Mouse (Mus musculus): Measurements from ENCODE around the gene Psmb5. TPM values are rescaled to one million over a fixed set of nuclear protein-coding genes. Genes with fewer than 3 reads are reported as not detected.

The Psmb5 gene
- polyA plus RNA-seq, 1 experiment: 87.4 TPM

DNA sequence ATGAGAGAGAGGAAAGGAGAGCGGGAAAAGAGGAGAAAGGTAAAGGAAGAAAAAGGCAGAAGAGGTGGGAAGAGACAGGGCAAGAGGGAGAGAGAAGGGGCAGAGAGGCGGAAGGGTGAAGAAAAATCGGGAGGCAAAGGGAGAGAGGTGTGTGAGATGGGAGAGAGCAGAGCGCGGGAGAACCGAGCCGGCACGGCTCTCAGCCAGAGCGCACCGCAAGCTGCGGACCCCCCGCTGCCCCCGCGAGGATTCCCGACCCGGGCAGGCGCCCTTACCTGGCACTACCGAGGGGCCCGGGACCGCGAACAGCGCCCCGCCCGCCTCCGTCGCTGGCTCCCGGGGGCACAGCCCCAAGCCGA, 23.1 kb upstream of the Psmb5 start, which contains the start of gene Gm17606:
Gm17606 (plus strand) TSS at position 7 of the 359 bp plus-strand sequence.
- Histone ChIP-seq H3K36me3 (ENCODE audit: control insufficient read depth, insufficient read depth, low read length) (no peaks in the 10 kb centered on the region; the same call in 1 of the 2 replicates), H3K27ac (ENCODE audit: control insufficient read depth, insufficient read depth, low read depth, low read length) (0 out of 2 replicates have a peak within 1 kb of the TSS, but pooled peaks have one; percentile 12), H3K4me3 (ENCODE audit: control insufficient read depth, low read depth, low read length) (peak within 1 kb of the TSS; percentile 68), H3K4me1 (ENCODE audit: control insufficient read depth, insufficient read depth, low read length) (peaks cover 16% of the 10 kb centered on the region), H3K27me3 (ENCODE audit: control insufficient read depth, insufficient read depth, low read length) (no peaks in the 10 kb centered on the region)
- no peak for TF ChIP-seq CTCF (IDR thresholded peaks at IDR 0.05; ENCODE audit: control insufficient read depth, insufficient read depth, insufficient replicate concordance, low read depth, low read length)
- TF ChIP-seq POLR2A (IDR thresholded peaks at IDR 0.05; ENCODE audit: control insufficient read depth, low read depth, low read length): no peak

DNA sequence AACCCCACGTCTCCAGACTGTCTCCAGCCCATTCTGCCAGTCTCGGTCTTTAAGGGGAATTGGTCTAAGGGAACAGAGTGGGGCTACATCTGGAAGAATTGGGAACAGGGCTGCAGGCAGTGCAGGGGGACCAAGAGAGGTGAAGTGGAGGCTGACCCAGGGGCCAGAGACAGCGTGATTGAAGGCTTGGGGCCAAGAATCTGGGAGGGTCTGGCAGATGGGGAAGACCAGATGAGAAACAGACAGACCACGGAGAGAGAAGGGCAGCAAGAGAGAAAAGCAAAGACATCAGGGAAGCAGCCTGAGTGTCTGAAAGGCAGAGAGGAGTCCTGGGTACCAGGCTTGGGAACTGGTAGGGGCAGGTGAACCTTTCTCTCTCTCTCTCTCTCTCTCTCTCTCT, 22.3 kb upstream of the Psmb5 start:
- no peak overlapping the region for H3K4me3 ChIP-seq (ENCODE audit: control insufficient read depth, low read depth, low read length)
- peaks cover 16% of the 10 kb centered on the region for H3K4me1 ChIP-seq (ENCODE audit: control insufficient read depth, insufficient read depth, low read length)
- TF ChIP-seq CTCF (IDR thresholded peaks at IDR 0.05; ENCODE audit: control insufficient read depth, insufficient read depth, insufficient replicate concordance, low read depth, low read length): no peak
- TF ChIP-seq POLR2A (IDR thresholded peaks at IDR 0.05; ENCODE audit: control insufficient read depth, low read depth, low read length): no peak
- H3K27ac ChIP-seq (ENCODE audit: control insufficient read depth, insufficient read depth, low read depth, low read length): no peak overlapping the region
- H3K36me3 ChIP-seq (ENCODE audit: control insufficient read depth, insufficient read depth, low read length): no peaks in the 10 kb centered on the region
- H3K27me3 ChIP-seq (ENCODE audit: control insufficient read depth, insufficient read depth, low read length): no peaks in the 10 kb centered on the region

GRCm38 (mm10) chr14:54638210-54638609, 20.4 kb upstream of the Psmb5 start:
- Histone ChIP-seq H3K4me3 (ENCODE audit: control insufficient read depth, low read depth, low read length) (no peak overlapping the region), H3K27me3 (ENCODE audit: control insufficient read depth, insufficient read depth, low read length) (no peaks in the 10 kb centered on the region), H3K4me1 (ENCODE audit: control insufficient read depth, insufficient read depth, low read length) (peaks cover 16% of the 10 kb centered on the region), H3K27ac (ENCODE audit: control insufficient read depth, insufficient read depth, low read depth, low read length) (no peak overlapping the region), H3K36me3 (ENCODE audit: control insufficient read depth, insufficient read depth, low read length) (no peaks in the 10 kb centered on the region)
- TF ChIP-seq POLR2A (IDR thresholded peaks at IDR 0.05; ENCODE audit: control insufficient read depth, low read depth, low read length) (no peak), CTCF (IDR thresholded peaks at IDR 0.05; ENCODE audit: control insufficient read depth, insufficient read depth, insufficient replicate concordance, low read depth, low read length) (no peak)

DNA sequence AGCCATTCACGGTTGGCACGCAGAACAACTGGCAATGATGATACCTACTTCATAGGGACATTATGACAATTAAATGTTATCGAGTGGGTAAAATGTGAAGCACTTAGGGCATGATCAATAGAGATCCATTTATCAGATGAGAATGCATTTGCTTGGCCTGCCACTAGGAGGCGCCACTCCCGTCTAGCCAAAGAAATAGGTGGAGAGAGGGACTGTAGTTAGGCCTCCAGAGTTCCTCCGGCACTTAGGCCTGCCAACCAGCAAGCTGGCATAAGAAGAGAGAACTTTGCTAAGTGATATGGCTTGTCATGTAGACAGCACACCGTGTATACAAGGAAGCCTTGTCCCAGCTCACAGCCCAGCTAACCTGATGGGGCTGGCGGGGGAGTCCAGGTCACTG, 19.1 kb upstream of the Psmb5 start:
- Histone ChIP-seq H3K27ac (ENCODE audit: control insufficient read depth, insufficient read depth, low read depth, low read length) (no peak overlapping the region), H3K36me3 (ENCODE audit: control insufficient read depth, insufficient read depth, low read length) (no peaks in the 10 kb centered on the region), H3K4me3 (ENCODE audit: control insufficient read depth, low read depth, low read length) (no peak overlapping the region), H3K4me1 (ENCODE audit: control insufficient read depth, insufficient read depth, low read length) (peaks cover 15% of the 10 kb centered on the region), H3K27me3 (ENCODE audit: control insufficient read depth, insufficient read depth, low read length) (no peaks in the 10 kb centered on the region)
- peak; percentile 89 for TF ChIP-seq CTCF (IDR thresholded peaks at IDR 0.05; ENCODE audit: control insufficient read depth, insufficient read depth, insufficient replicate concordance, low read depth, low read length)
- no peak for TF ChIP-seq POLR2A (IDR thresholded peaks at IDR 0.05; ENCODE audit: control insufficient read depth, low read depth, low read length)

GRCm38 (mm10) chr14:54634182-54634581, 16.4 kb upstream of the Psmb5 start:
- no peaks in the 10 kb centered on the region for H3K36me3 ChIP-seq (ENCODE audit: control insufficient read depth, insufficient read depth, low read length)
- H3K27me3 ChIP-seq (ENCODE audit: control insufficient read depth, insufficient read depth, low read length): no peaks in the 10 kb centered on the region
- peaks cover 12% of the 10 kb centered on the region for H3K4me1 ChIP-seq (ENCODE audit: control insufficient read depth, insufficient read depth, low read length)
- TF ChIP-seq POLR2A (IDR thresholded peaks at IDR 0.05; ENCODE audit: control insufficient read depth, low read depth, low read length): no peak
- TF ChIP-seq CTCF (IDR thresholded peaks at IDR 0.05; ENCODE audit: control insufficient read depth, insufficient read depth, insufficient replicate concordance, low read depth, low read length): no peak; the same call in 1 of the 2 replicates
- no peak overlapping the region for H3K27ac ChIP-seq (ENCODE audit: control insufficient read depth, insufficient read depth, low read depth, low read length)
- H3K4me3 ChIP-seq (ENCODE audit: control insufficient read depth, low read depth, low read length): no peak overlapping the region

- TF ChIP-seq CTCF (IDR thresholded peaks at IDR 0.05; ENCODE audit: control insufficient read depth, insufficient read depth, insufficient replicate concordance, low read depth, low read length) (no peak), POLR2A (IDR thresholded peaks at IDR 0.05; ENCODE audit: control insufficient read depth, low read depth, low read length) (peak; percentile 34; the same call in 1 of the 2 replicates)
- Histone ChIP-seq H3K36me3 (ENCODE audit: control insufficient read depth, insufficient read depth, low read length) (no peaks in the 10 kb centered on the region), H3K4me1 (ENCODE audit: control insufficient read depth, insufficient read depth, low read length) (peaks cover 12% of the 10 kb centered on the region), H3K27me3 (ENCODE audit: control insufficient read depth, insufficient read depth, low read length) (no peaks in the 10 kb centered on the region), H3K27ac (ENCODE audit: control insufficient read depth, insufficient read depth, low read depth, low read length) (no peak overlapping the region), H3K4me3 (ENCODE audit: control insufficient read depth, low read depth, low read length) (peak overlapping the region; percentile 82)
Observed at GRCm38 (mm10) chr14:54632252-54632651, 14.4 kb upstream of the Psmb5 start.

DNA sequence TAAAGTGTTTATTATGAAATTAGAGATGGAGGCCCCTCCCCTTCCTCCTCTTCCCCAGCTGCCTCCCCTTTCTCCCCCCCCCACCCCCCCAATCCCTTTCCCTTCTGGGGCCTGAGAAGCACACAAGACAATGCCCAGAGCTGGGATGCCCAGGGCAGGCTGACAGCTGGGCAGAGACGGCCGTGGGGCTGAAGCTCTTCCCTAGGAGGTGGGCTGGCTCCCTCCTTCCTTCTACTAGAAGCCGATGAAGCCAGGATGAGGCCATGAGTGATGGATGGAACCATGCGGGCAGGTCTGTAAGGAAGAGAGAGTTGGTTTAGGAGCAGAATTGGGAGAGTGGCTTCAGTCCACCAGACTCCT, 13.4 kb upstream of the Psmb5 start:
- Histone ChIP-seq H3K27me3 (ENCODE audit: control insufficient read depth, insufficient read depth, low read length) (no peaks in the 10 kb centered on the region), H3K4me1 (ENCODE audit: control insufficient read depth, insufficient read depth, low read length) (peaks cover 12% of the 10 kb centered on the region), H3K27ac (ENCODE audit: control insufficient read depth, insufficient read depth, low read depth, low read length) (no peak overlapping the region), H3K36me3 (ENCODE audit: control insufficient read depth, insufficient read depth, low read length) (no peaks in the 10 kb centered on the region), H3K4me3 (ENCODE audit: control insufficient read depth, low read depth, low read length) (peak overlapping the region; percentile 82)
- TF ChIP-seq POLR2A (IDR thresholded peaks at IDR 0.05; ENCODE audit: control insufficient read depth, low read depth, low read length): no peak
- no peak for TF ChIP-seq CTCF (IDR thresholded peaks at IDR 0.05; ENCODE audit: control insufficient read depth, insufficient read depth, insufficient replicate concordance, low read depth, low read length)

All from testis, adult 2 months (tissue).